Mouse (Mus musculus) frontal cortex, adult (tissue): ENCODE results near the gene S1pr3.

Experiments used
- ATAC-seq: cut with Nextera tagmentation; 2 replicates; pipeline ENCODE4 v1.9.2; 2017; ENCODE audit warnings: mild to moderate bottlenecking, moderate library complexity, mixed read lengths; ENCODE audit not compliant: low TSS enrichment

Gene S1pr3

GRCm38 (mm10) chr13:51446550-51446949 lies 38.1 kb downstream of the S1pr3 start:
- no peak for ATAC-seq

GRCm38 (mm10) chr13:51456190-51456878 lies 47.9 kb downstream of the S1pr3 start:
- no peak for ATAC-seq

GRCm38 (mm10) chr13:51464294-51464693 lies 55.9 kb downstream of the S1pr3 start:
- ATAC-seq: no peak

GRCm38 (mm10) chr13:51466117-51466841 lies 57.8 kb downstream of the S1pr3 start:
- ATAC-seq: no peak

GRCm38 (mm10) chr13:51468697-51469250 lies 60.3 kb downstream of the S1pr3 start:
- ATAC-seq: no peak
